Mouse (Mus musculus) liver, postnatal 0 days (tissue): ENCODE results near the gene Setx.

Source experiments
- CTCF ChIP-seq: sonication (generic); IDR thresholded peaks from 2 replicates; pipeline ENCODE4 v1.5.1; 2016; ENCODE audit warnings: antibody characterized with exemption, low read depth
- EP300 ChIP-seq: IDR thresholded peaks from 2 replicates; pipeline ENCODE4 v1.6.1; 2016; ENCODE audit warnings: antibody characterized with exemption, low read depth, mild to moderate bottlenecking

- TF ChIP-seq EP300, result no peak
- no peak for TF ChIP-seq CTCF
Measured at GRCm38 (mm10) chr2:29230191-29230835, 106.3 kb downstream of the Setx start.
